Mouse (Mus musculus) lung, postnatal 0 days (tissue): Measurements from ENCODE around the gene Sp8.

Experiments
- CTCF ChIP-seq: IDR thresholded peaks from 2 replicates; pipeline ENCODE4 v1.5.1; 2016; ENCODE audit warnings: antibody characterized with exemption, mild to moderate bottlenecking
- EP300 ChIP-seq: IDR thresholded peaks from 2 replicates; pipeline ENCODE4 v1.6.1; 2016; ENCODE audit warnings: antibody characterized with exemption, mild to moderate bottlenecking, control low read depth

DNA sequence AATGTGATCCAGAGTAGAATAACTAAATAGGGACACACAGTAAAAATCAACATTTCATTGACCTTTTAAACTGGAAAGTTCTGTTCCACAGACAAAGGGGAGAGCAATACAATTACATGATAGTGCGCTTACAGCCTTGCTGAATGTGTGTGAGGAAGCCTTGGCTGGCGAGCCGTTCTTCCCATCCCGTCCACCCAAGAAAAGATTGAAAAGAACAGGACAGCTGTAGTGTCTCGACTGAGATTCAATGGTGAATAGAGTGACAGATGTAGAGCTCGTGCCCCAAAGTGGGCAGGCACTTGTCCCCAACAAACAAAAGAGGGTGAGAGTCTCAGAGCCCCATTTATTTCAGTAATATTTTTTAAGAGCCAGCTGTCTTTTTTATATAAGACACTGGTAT lies 16.2 kb upstream of the Sp8 start:
- TF ChIP-seq CTCF, result no peak
- TF ChIP-seq EP300, result no peak
